Mouse (Mus musculus) midbrain, postnatal 0 days (tissue): Measurements from ENCODE around the gene Echdc2. TPM values are rescaled to one million over a fixed set of nuclear protein-coding genes. Genes with fewer than 3 reads are reported as not detected.

ENCODE experiments used
- ATAC-seq: fragments of 200-750 bp; cut with Nextera tagmentation; 2 replicates; pipeline ENCODE4 v1.8.0; 2017; ENCODE audit warnings: moderate number of reproducible peaks, mild to moderate bottlenecking, moderate TSS enrichment, moderate library complexity; ENCODE audit not compliant: low FRiP score
- DNase-seq: peaks from one replicate; pipeline ENCODE4 v3.0.0-alpha.2; 2015; ENCODE audit warnings: low spot score
- H3K27ac ChIP-seq: fragments of 300-500 bp; sonication (generic); 2 replicates; pipeline ENCODE4 v1.5.1; 2014; ENCODE audit warnings: low read depth, mild to moderate bottlenecking, low read length, mixed read lengths
- H3K27me3 ChIP-seq: fragments of 300-500 bp; sonication (generic); 2 replicates; pipeline ENCODE4 v1.6.1; 2014; ENCODE audit warnings: low read length, control low read depth, mixed read lengths; ENCODE audit not compliant: insufficient read depth
- H3K36me3 ChIP-seq: fragments of 300-500 bp; sonication (generic); 2 replicates; pipeline ENCODE4 v1.6.1; 2014; ENCODE audit warnings: low read length, control low read depth, mixed read lengths; ENCODE audit not compliant: insufficient read depth
- H3K4me1 ChIP-seq: fragments of 300-500 bp; sonication (generic); 2 replicates; pipeline ENCODE4 v1.6.1; 2014; ENCODE audit warnings: mild to moderate bottlenecking, control low read depth, antibody characterized with exemption, low read length, mixed read lengths; ENCODE audit not compliant: insufficient read depth
- H3K4me2 ChIP-seq: fragments of 300-500 bp; sonication (generic); 2 replicates; pipeline ENCODE4 v1.6.1; 2014; ENCODE audit warnings: low read depth, mild to moderate bottlenecking, low read length, mixed read lengths; ENCODE audit not compliant: poor library complexity, severe bottlenecking
- H3K4me3 ChIP-seq: fragments of 300-500 bp; sonication (generic); 2 replicates; pipeline ENCODE4 v1.5.1; 2014; ENCODE audit warnings: low read depth, mild to moderate bottlenecking, low read length, moderate library complexity
- H3K9ac ChIP-seq: fragments of 300-500 bp; sonication (generic); replicated peaks from 2 replicates; pipeline ENCODE4 v1.6.1; 2014; ENCODE audit warnings: mild to moderate bottlenecking, low read length, moderate library complexity, mixed read lengths; ENCODE audit not compliant: poor library complexity, severe bottlenecking
- H3K9me3 ChIP-seq: fragments of 300-500 bp; sonication (generic); 2 replicates; pipeline ENCODE4 v1.6.1; 2016; ENCODE audit warnings: low read length, control low read depth
- CTCF ChIP-seq: IDR thresholded peaks from 2 replicates; pipeline ENCODE4 v1.5.1; 2016; ENCODE audit warnings: antibody characterized with exemption, mild to moderate bottlenecking
- WGBS: fragments of 180-500 bp; shearing (Covaris S2); extraction: QIAGEN DNeasy Blood & Tissue Kit; methylation state at CpG from one replicate; pipeline ENCODE4 v1.1.7; 2014; 5-methylcytosine and 5-hydroxymethylcytosine counted together
- polyA plus RNA-seq: library from polyadenylated mRNA; unstranded; fragments of >200 nt; fragmentation: Nextera tagmentation; extraction: Ambion mirVana; gene quantifications from 2 replicates; pipeline ENCODE4 v1.2.1, GENCODE M21; 2015
- total RNA-seq: library from RNA; depleted of rRNA; stranded (reverse); fragments of >200 nt; gene quantifications from 2 replicates; pipeline ENCODE4 v1.2.3, GENCODE M21; 2014; rRNA removed

Gene Echdc2
- total and polyA plus RNA-seq, 2 experiments from 2014 or later = 9.8 to 32.1 TPM

DNA sequence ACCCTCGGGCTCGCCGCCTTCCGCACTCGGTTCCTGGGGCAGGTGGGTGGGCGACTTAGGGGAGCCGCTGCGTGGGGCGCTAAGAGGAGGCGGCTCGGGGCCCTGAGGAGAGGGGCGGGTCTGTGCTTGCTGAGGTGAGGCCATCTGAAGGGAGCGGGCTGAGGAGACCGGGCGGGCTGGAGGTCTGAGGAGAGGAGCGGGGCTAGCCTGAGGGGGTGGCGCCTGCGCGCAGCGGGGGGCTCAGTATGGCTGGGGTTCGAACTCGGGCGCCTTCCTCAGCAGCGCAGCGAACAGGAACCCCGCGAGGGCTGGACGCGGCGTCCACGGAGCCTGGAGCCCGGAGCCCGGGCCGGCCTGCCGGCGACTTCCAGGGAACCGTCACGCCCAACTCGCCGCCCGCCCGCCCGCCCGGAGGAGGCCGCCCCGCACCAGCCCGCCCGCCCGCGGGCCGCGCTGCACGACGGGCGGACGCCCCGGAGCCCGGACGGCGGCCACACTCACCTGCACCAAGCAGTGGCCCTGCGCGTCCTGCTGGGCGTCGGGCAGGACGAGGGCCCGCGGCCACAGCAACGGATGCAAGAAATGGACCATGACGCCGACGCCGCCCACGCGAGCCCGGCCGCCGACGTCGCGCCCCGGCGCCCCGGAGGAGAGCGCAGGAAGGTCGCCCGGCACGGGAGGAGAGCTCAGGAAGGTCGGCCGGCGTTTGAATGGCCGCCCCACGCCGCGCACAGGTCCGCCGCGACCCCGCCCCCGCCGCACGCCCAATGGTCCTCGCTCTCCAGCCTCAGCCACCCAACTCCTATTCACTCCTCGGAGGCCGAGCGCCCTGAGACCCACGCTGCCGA, 52.3 kb downstream of the Echdc2 start, which contains the start of gene Zyg11a:
Gene Zyg11a, minus strand, starts transcription at position 717 of the 848 bp plus-strand sequence.
- DNase-seq (no peak), ATAC-seq (no peak)
- Histone ChIP-seq H3K4me3 (peak within 1 kb of the TSS; percentile 30), H3K36me3 (no peaks in the 10 kb centered on the region), H3K4me2 (peak within 1 kb of the TSS; percentile 39), H3K27me3 (peaks cover 12% of the 10 kb centered on the region), H3K9me3 (no peaks in the 10 kb centered on the region), H3K27ac (no peak within 1 kb of the TSS), H3K9ac (no peak within 1 kb of the TSS), H3K4me1 (no peaks in the 10 kb centered on the region)
- WGBS = 1% methylated on average over 78 of the region's 107 CpGs
- no peak for TF ChIP-seq CTCF

DNA sequence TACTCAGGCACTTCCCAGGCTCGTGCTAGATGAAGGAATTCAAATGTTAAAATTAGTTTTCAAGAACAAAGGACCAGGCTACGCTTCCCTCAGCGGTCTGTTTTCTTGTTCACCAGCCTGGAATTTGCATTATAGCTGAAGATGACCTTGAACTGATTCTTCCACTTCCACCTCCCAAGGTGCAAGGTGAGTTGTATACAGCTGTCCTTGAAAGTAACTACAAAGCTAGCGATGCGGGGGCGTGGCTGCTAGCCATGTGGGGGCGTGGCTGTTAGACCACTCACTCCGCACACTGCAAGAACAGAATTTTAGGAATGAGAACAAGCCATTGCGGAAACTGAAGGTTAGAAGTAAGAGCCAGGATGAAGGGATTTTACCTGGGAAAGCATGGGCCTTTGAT, 53.8 kb downstream of the Echdc2 start:
- H3K27ac ChIP-seq = no peak overlapping the region
- ATAC-seq (no peak), DNase-seq (no peak)
- H3K9me3 ChIP-seq = no peaks in the 10 kb centered on the region
- no peaks in the 10 kb centered on the region for H3K36me3 ChIP-seq
- no peak for TF ChIP-seq CTCF
- no peak overlapping the region for H3K4me2 ChIP-seq
- H3K4me1 ChIP-seq = no peaks in the 10 kb centered on the region
- 15% methylated on average over 9 of the region's 9 CpGs for WGBS
- no peak overlapping the region for H3K4me3 ChIP-seq
- H3K9ac ChIP-seq = no peak overlapping the region
- H3K27me3 ChIP-seq = peaks cover 12% of the 10 kb centered on the region

GRCm38 (mm10) chr4:108222507-108222906, 57.3 kb downstream of the Echdc2 start:
- Histone ChIP-seq H3K4me3 (no peak overlapping the region), H3K27me3 (peaks cover 7% of the 10 kb centered on the region), H3K4me2 (no peak overlapping the region), H3K27ac (no peak overlapping the region), H3K4me1 (no peaks in the 10 kb centered on the region), H3K36me3 (no peaks in the 10 kb centered on the region), H3K9ac (no peak overlapping the region), H3K9me3 (no peaks in the 10 kb centered on the region)
- no peak for DNase-seq
- ATAC-seq = no peak
- WGBS = 74% methylated on average over 5 of the region's 5 CpGs
- no peak for TF ChIP-seq CTCF

DNA sequence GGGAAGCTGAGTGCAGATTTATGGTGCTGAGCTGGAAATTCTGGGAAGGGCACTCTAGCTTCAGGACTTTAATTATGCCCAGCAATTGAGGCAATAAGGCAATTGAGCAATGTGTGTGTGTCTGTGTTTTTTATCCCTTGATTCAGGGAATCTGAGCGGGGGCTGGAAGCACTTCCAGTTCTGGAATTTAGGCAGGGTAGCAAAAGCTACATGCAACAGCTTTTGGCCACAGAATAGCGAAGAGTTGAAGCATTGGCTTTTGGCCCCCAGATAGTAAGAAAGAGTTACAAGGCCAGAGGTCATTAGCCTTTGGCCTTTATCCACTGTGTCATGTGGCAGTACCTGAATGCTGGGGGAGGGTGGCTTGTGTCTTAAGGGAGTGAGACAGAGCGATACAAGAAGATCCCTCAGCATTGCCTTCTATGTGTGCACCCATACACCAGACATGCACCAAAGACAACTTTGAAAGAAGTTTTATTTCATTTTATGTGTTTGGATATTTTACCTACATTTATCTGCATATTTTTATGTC, 60.2 kb downstream of the Echdc2 start:
- no peak overlapping the region for H3K4me2 ChIP-seq
- no peaks in the 10 kb centered on the region for H3K36me3 ChIP-seq
- WGBS = 42% methylated on average over 3 of the region's 3 CpGs
- TF ChIP-seq CTCF = no peak
- no peak overlapping the region for H3K9ac ChIP-seq
- DNase-seq (no peak), ATAC-seq (no peak)
- no peak overlapping the region for H3K4me3 ChIP-seq
- H3K27me3 ChIP-seq = no peaks in the 10 kb centered on the region
- H3K27ac ChIP-seq = no peak overlapping the region
- no peaks in the 10 kb centered on the region for H3K9me3 ChIP-seq
- H3K4me1 ChIP-seq = no peaks in the 10 kb centered on the region

Other genes starting within 250 kb of the Echdc2 start
- gene Cpt2, start 241.8 kb upstream of the Echdc2 start, total RNA-seq = 9.3 and 12.3 TPM in 2 replicates
- gene Cpt2, start 241.8 kb upstream of the Echdc2 start, polyA plus RNA-seq = 10.2 and 12.1 TPM in 2 replicates
- gene Slc1a7, start 197.1 kb upstream of the Echdc2 start, total RNA-seq = not detected in 2 replicates
- gene Slc1a7, start 197.1 kb upstream of the Echdc2 start, polyA plus RNA-seq = 0.10 and 0.16 TPM in 2 replicates
- 2.5 and 5.7 TPM in 2 replicates for gene Podn, start 69.0 kb upstream of the Echdc2 start, total RNA-seq
- 0.82 and 1.5 TPM in 2 replicates for gene Podn, start 69.0 kb upstream of the Echdc2 start, polyA plus RNA-seq
- gene Scp2, start 20.4 kb upstream of the Echdc2 start, total RNA-seq = 103 and 133 TPM in 2 replicates
- 202 and 220 TPM in 2 replicates for gene Scp2, start 20.4 kb upstream of the Echdc2 start, polyA plus RNA-seq
- gene Zyg11a, start 52.6 kb downstream of the Echdc2 start, total RNA-seq = 0.47 TPM in 1 of 2 replicates, not detected in the other
- 0.09 TPM in 1 of 2 replicates, not detected in the other for gene Zyg11a, start 52.6 kb downstream of the Echdc2 start, polyA plus RNA-seq
- gene Zyg11b, start 135.7 kb downstream of the Echdc2 start, total RNA-seq = 131 and 162 TPM in 2 replicates
- 22.3 and 26.0 TPM in 2 replicates for gene Zyg11b, start 135.7 kb downstream of the Echdc2 start, polyA plus RNA-seq
- 16.8 and 59.5 TPM in 2 replicates for gene Coa7, start 162.7 kb downstream of the Echdc2 start, total RNA-seq
- 59.6 and 63.2 TPM in 2 replicates for gene Coa7, start 162.7 kb downstream of the Echdc2 start, polyA plus RNA-seq
- 0.49 and 5.5 TPM in 2 replicates for gene Shisal2a, start 217.9 kb downstream of the Echdc2 start, total RNA-seq
- gene Shisal2a, start 217.9 kb downstream of the Echdc2 start, polyA plus RNA-seq = 12.6 and 15.5 TPM in 2 replicates
- 27.7 and 52.2 TPM in 2 replicates for gene Gpx7, start 241.5 kb downstream of the Echdc2 start, total RNA-seq
- gene Gpx7, start 241.5 kb downstream of the Echdc2 start, polyA plus RNA-seq = 35.1 and 37.5 TPM in 2 replicates